Mouse (Mus musculus): ENCODE data around the gene Npepps. TPM values are rescaled to one million over a fixed set of nuclear protein-coding genes. Genes with fewer than 3 reads are reported as not detected.

Npepps gene
- polyA plus RNA-seq, 1 experiment from 2014 or later = 102 TPM

DNA sequence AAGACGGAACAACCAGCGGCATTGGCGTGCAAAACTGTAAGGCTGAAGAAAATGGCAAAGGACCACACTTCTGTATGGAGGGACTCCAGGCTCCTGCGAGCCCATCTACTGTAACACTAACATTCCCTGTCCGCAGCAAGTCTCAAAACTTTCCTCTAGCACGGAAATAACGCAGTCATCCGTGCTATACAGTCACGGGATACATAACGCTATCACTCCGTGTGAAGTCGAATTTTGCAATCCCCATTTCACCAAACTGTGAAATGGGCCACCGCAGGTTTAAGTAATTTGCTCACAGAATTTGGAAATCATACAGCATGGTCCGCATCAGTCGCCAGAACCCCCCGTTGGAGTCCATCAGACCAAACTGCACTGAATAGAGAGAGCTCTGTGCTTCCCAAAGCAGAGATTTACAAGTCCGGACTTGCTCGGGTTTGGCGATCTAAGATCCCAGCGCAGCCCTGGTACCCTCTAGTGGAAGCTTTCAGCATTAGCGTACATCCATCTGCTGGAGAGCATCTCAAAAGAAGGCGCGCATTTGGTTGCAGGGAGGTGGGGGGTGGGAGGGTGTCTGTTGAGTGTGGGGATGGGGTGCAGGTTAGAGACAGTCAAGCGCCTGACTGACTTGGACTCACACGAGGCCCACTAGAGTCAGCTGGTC lies 29.6 kb upstream of the Npepps start:
- Histone ChIP-seq H3K9me3 (replicated peaks) (no peaks in the 10 kb centered on the region), H3K9ac (peak overlapping the region; percentile 39), H3K4me2 (replicated peaks) (peak overlapping the region; percentile 79), H3K4me1 (peaks cover 25% of the 10 kb centered on the region), H3K4me3 (replicated peaks) (peak overlapping the region; percentile 43), H3K36me3 (no peaks in the 10 kb centered on the region), H3K27me3 (no peaks in the 10 kb centered on the region), H3K27ac (replicated peaks) (peak overlapping the region; percentile 79)
- peak; percentile 80 for ATAC-seq (ENCODE audit: insufficient number of reproducible peaks, low FRiP score, low TSS enrichment, low read depth)
- under 1% methylated on average over 25 of the region's 25 CpGs for WGBS

DNA sequence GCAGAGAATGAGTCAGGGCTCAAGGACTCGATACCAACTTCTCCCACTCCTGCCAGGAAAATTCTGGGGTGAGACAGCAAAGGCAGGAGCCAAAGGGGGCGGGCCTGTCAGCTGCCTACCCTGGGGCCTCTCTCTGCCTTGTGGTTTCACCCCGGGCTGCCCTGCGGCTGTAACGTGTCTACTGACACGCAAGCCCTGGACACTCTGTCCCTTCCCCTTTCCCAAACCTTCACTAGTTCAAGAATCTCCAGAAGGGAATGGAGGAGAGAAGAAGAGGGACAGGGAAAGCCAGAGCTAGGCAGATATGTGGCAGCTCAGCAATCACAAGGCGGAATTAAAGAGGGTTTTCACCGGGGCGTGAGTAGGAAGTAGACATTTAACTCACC lies 29.0 kb upstream of the Npepps start:
- Histone ChIP-seq H3K36me3 (no peaks in the 10 kb centered on the region), H3K9ac (peak overlapping the region; percentile 39), H3K4me1 (peaks cover 25% of the 10 kb centered on the region), H3K27ac (replicated peaks) (peak overlapping the region; percentile 79), H3K4me2 (replicated peaks) (peak overlapping the region; percentile 79), H3K27me3 (no peaks in the 10 kb centered on the region), H3K9me3 (replicated peaks) (no peaks in the 10 kb centered on the region), H3K4me3 (replicated peaks) (peak overlapping the region; percentile 43)
- 3% methylated on average over 9 of the region's 9 CpGs for WGBS
- ATAC-seq (ENCODE audit: insufficient number of reproducible peaks, low FRiP score, low TSS enrichment, low read depth) = 0 out of 2 replicates have a peak, but pooled peaks have one; percentile 50

DNA sequence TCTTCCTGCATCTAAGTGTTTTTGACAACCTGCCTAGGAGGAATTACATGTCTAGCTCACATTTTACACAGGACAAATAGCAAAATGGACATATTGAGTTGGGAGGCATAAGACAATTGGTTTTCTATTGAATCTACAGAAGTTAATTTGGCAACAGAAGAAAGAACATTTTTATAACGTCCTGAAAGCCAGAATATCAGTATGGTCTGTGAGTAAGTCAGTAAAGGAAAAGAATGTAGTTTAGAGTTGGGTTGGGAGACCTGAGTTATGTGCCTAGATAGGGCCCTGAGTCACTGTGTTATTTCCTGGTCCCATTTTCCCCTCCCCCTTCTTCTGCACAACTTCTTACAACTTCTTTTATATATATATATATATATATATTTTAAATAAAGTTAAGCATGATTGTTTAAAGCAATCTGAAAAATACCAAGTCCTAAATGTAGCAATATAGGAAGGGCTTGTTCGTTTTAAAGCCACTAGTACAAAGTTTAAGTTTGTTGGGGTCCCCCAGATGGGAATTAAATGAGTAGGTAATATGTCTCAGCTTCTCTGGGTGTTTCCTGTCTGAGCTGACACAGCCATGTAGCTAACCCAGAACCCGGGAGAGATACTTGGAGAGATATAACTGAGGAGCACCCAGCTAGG lies 28.5 kb upstream of the Npepps start:
- Histone ChIP-seq H3K9ac (peak overlapping the region; percentile 39; the same call in 1 of the 2 replicates), H3K27ac (replicated peaks) (peak overlapping the region; percentile 79)

DNA sequence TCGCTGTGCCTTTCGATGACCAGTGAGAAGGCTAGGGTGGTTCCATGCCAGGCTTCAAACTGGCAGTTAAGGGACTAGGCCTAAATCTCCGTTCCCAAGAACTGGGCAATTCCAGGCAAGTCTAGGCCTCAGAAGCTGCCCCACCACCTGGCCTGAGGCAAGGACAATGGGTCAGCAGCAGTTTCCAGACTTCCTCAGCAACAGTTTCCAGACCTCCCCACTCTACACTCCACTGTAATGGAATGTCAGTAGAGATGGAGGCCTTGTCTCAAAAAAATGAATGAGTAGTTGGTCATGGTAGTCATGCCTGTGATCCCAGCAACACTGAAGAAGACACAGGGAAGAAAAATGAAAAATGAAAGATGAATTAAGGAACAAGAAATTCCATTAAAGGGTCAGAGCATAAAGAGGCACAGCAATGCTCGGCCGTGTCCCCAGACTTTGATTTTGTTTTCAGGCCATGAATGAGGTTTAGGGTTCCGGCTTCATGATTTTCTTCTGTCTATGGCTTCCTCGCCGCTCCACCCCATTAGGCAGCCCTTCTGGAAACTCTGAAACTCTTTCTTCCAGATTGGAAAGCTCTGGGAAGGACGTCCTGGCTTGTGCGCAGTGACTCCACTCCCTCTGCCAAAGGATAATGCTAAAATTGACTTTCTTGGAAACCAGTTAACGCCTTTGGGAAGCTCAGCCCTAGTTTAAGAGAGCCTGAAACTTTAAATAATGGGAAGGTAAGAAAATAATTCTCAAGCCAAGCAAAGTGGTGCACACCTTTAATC lies 27.0 kb upstream of the Npepps start:
- no peak for ATAC-seq (ENCODE audit: insufficient number of reproducible peaks, low FRiP score, low TSS enrichment, low read depth)
- no peaks in the 10 kb centered on the region for H3K27me3 ChIP-seq
- H3K9ac ChIP-seq = no peak overlapping the region
- H3K4me3 ChIP-seq (replicated peaks) = no peak overlapping the region
- no peaks in the 10 kb centered on the region for H3K36me3 ChIP-seq
- H3K4me2 ChIP-seq (replicated peaks) = no peak overlapping the region
- H3K27ac ChIP-seq (replicated peaks) = no peak overlapping the region
- peaks cover 27% of the 10 kb centered on the region for H3K4me1 ChIP-seq
- H3K9me3 ChIP-seq (replicated peaks) = no peaks in the 10 kb centered on the region
- 89% methylated on average over 11 of the region's 11 CpGs for WGBS

More for the DNA sequence above, 28.5 kb upstream of the Npepps start:
- WGBS = 36% methylated on average over 3 of the region's 3 CpGs
- no peak for ATAC-seq (ENCODE audit: insufficient number of reproducible peaks, low FRiP score, low TSS enrichment, low read depth)
- no peaks in the 10 kb centered on the region for H3K9me3 ChIP-seq (replicated peaks)
- H3K4me2 ChIP-seq (replicated peaks) = peak overlapping the region; percentile 79
- H3K36me3 ChIP-seq = no peaks in the 10 kb centered on the region
- H3K4me1 ChIP-seq = peaks cover 25% of the 10 kb centered on the region
- peak overlapping the region; percentile 43 for H3K4me3 ChIP-seq (replicated peaks)
- no peaks in the 10 kb centered on the region for H3K27me3 ChIP-seq

DNA sequence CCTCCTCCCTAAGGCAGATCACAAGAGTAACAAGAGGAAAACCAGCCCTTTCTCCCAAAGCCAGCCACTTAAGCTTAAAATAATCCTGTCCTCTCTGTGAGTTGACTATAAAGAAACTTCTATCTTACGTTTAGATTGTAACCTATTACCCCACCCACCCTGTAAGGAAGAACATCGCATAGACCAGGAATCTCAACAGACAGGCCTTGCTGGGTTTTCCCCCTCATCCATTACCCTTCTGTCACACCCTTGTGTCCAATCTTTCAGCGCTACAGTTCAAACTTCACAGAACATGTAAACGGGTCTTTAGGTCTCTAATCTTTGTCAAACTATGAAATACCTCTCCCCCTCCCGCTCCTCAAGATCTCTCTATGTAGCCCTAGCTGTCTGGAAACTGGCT lies 24.2 kb upstream of the Npepps start:
- no peak overlapping the region for H3K9ac ChIP-seq
- no peak overlapping the region for H3K4me3 ChIP-seq (replicated peaks)
- no peak for ATAC-seq (ENCODE audit: insufficient number of reproducible peaks, low FRiP score, low TSS enrichment, low read depth)
- H3K9me3 ChIP-seq (replicated peaks) = no peaks in the 10 kb centered on the region
- no peaks in the 10 kb centered on the region for H3K36me3 ChIP-seq
- no peak overlapping the region for H3K4me2 ChIP-seq (replicated peaks)
- 63% methylated on average over 5 of the region's 5 CpGs for WGBS
- no peaks in the 10 kb centered on the region for H3K27me3 ChIP-seq
- peaks cover 11% of the 10 kb centered on the region for H3K4me1 ChIP-seq
- H3K27ac ChIP-seq (replicated peaks) = no peak overlapping the region

DNA sequence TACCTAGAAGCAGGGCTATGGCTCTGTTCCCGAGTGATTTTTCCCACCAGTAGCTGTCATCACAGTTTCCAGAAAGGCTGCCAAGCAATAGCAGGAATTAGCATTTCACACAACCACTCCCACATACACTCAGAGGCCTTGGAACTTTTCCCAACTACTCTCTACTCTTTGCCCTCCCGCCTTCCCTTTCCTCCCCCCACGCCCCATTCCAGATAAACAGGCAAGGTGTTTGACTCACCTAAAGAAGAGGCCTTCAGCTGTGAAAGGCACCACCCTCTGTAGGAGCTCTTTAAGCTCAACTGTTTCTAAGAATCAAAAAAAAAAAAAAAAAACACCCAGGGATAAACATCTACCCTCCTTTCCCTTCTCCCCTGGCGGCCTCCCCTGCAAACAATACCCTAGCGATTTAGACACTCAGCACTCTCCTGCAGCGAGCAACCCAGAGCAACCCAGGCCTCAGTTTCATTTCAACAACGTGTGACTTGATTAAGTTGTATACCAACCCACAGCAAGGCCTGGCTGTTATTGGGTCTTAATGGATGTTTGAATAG lies 21.9 kb upstream of the Npepps start:
- WGBS = 22% methylated on average over 7 of the region's 7 CpGs

DNA sequence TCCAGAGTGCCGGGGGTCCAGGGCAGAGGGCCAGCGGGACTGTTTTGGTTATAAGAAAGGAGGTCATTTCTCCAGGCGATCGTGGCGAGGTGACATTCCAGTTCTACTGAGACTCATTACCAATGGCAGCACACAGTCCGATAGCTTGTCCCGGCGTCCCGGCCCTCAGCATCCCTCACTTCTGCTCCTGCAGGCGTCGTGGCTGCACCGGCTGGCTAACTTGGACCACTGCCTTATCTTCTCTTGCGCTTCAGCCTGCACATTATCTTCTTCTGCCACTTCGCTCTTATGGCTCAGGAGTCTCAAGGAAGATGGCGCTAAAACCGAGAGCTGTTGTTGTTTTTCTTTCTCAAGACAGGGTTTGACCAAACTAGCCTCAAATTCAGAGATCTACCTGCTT lies 21.0 kb upstream of the Npepps start:
- H3K4me2 ChIP-seq (replicated peaks) = no peak overlapping the region
- no peaks in the 10 kb centered on the region for H3K27me3 ChIP-seq
- H3K9ac ChIP-seq = no peak overlapping the region
- no peak overlapping the region for H3K4me3 ChIP-seq (replicated peaks)
- no peaks in the 10 kb centered on the region for H3K9me3 ChIP-seq (replicated peaks)
- 0 out of 2 replicates have a peak overlapping the region, but pooled peaks have one; percentile 18 for H3K27ac ChIP-seq (replicated peaks)
- H3K36me3 ChIP-seq = no peaks in the 10 kb centered on the region
- 87% methylated on average over 16 of the region's 16 CpGs for WGBS
- peaks cover 5% of the 10 kb centered on the region; the same call in 1 of the 2 replicates for H3K4me1 ChIP-seq
- ATAC-seq (ENCODE audit: insufficient number of reproducible peaks, low FRiP score, low TSS enrichment, low read depth) = no peak

More for the DNA sequence above, 21.9 kb upstream of the Npepps start:
- Histone ChIP-seq H3K9me3 (replicated peaks) (no peaks in the 10 kb centered on the region), H3K4me2 (replicated peaks) (no peak overlapping the region), H3K9ac (no peak overlapping the region), H3K27me3 (no peaks in the 10 kb centered on the region), H3K36me3 (no peaks in the 10 kb centered on the region), H3K4me3 (replicated peaks) (no peak overlapping the region), H3K4me1 (peaks cover 5% of the 10 kb centered on the region; the same call in 1 of the 2 replicates), H3K27ac (replicated peaks) (peak overlapping the region; percentile 18)
- 0 out of 2 replicates have a peak, but pooled peaks have one; percentile 54 for ATAC-seq (ENCODE audit: insufficient number of reproducible peaks, low FRiP score, low TSS enrichment, low read depth)

DNA sequence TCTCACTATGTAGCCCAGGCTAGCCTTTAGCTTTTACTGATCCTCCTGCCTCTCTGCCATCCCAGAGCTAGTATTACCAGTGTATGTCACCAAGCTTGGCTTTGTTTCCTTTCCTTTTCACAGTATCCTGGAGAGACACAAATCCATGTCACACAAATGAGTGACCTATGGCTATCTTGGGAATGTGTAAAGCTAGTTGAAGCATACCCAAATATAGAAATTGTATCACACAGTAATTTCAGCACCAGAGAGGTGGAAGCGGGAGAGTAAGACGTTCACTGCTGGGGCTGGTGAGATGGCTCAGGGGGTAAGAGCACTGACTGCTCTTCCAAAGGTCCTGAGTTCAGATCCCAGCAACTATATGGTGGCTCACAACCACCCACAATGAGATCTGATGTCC lies 19.5 kb upstream of the Npepps start:
- Histone ChIP-seq H3K27me3 (no peaks in the 10 kb centered on the region), H3K4me1 (peaks cover 5% of the 10 kb centered on the region; the same call in 1 of the 2 replicates), H3K4me3 (replicated peaks) (no peak overlapping the region), H3K4me2 (replicated peaks) (no peak overlapping the region), H3K36me3 (no peaks in the 10 kb centered on the region), H3K27ac (replicated peaks) (no peak overlapping the region), H3K9ac (no peak overlapping the region), H3K9me3 (replicated peaks) (no peaks in the 10 kb centered on the region)
- 89% methylated on average over 2 of the region's 2 CpGs for WGBS
- no peak for ATAC-seq (ENCODE audit: insufficient number of reproducible peaks, low FRiP score, low TSS enrichment, low read depth)

DNA sequence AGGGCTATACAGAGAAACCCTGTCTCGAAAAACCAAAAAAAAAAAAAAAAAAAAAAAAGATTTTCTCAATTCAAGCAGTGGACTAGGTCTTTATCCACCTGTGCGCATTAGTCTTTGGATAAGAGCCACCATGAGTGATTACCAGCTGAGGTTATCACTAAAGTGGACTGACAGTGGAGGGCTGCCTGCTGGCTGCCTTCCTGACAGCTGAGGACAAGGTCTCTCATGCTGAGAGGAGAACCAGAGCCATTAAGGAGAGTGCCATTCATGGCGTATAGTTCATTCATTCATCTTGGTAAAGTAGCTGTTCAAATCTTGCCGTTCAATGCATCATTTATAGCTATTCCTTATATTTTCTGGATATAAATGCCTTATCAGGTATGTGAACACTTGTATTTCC lies 16.1 kb upstream of the Npepps start:
- 93% methylated on average over 3 of the region's 4 CpGs for WGBS
- Histone ChIP-seq H3K4me1 (no peaks in the 10 kb centered on the region), H3K4me3 (replicated peaks) (no peak overlapping the region), H3K27me3 (no peaks in the 10 kb centered on the region), H3K36me3 (no peaks in the 10 kb centered on the region), H3K27ac (replicated peaks) (no peak overlapping the region), H3K9me3 (replicated peaks) (no peaks in the 10 kb centered on the region), H3K4me2 (replicated peaks) (no peak overlapping the region), H3K9ac (no peak overlapping the region)
- no peak for ATAC-seq (ENCODE audit: insufficient number of reproducible peaks, low FRiP score, low TSS enrichment, low read depth)

DNA sequence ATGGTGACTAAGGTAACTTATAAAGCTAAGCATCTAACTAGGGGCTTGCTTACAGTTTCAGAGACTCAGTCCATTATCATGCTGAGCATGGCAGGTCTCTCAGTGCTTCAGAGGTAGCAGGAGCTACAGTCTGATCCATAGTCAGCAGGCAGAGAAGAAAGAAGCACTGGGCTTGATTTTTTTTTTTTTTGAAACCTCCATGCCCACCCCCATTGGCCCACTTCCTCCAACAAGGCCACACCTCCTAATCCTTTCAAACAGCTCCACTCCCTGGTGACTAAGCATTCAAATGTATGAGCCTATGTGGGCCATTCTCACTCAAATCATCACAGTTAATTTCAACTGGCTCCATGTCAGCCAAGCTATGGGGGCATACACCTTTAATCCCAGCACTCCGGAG lies 12.3 kb upstream of the Npepps start:
- Histone ChIP-seq H3K4me1 (no peaks in the 10 kb centered on the region), H3K4me3 (replicated peaks) (no peak overlapping the region), H3K36me3 (no peaks in the 10 kb centered on the region), H3K4me2 (replicated peaks) (no peak overlapping the region), H3K27ac (replicated peaks) (no peak overlapping the region), H3K27me3 (no peaks in the 10 kb centered on the region), H3K9me3 (replicated peaks) (no peaks in the 10 kb centered on the region), H3K9ac (no peak overlapping the region)
- 91% methylated on average over 1 of the region's 1 CpGs for WGBS
- ATAC-seq (ENCODE audit: insufficient number of reproducible peaks, low FRiP score, low TSS enrichment, low read depth) = no peak

Data from embryonic facial prominence, embryonic 15.5 days (tissue).